Mouse (Mus musculus) megakaryocyte, embryonic 14.5 days (primary cell): ENCODE measurements around the gene Crbn.

ENCODE experiments used
- FLI1 ChIP-seq: IDR thresholded peaks from 2 replicates; pipeline ENCODE4 v1.6.1; 2012; ENCODE audit warnings: low read length, inconsistent platforms, mixed read lengths
- GATA1 ChIP-seq: IDR thresholded peaks from 3 replicates; pipeline ENCODE4 v1.6.1; 2012; ENCODE audit warnings: mixed read lengths, low read length, inconsistent platforms, borderline replicate concordance

DNA sequence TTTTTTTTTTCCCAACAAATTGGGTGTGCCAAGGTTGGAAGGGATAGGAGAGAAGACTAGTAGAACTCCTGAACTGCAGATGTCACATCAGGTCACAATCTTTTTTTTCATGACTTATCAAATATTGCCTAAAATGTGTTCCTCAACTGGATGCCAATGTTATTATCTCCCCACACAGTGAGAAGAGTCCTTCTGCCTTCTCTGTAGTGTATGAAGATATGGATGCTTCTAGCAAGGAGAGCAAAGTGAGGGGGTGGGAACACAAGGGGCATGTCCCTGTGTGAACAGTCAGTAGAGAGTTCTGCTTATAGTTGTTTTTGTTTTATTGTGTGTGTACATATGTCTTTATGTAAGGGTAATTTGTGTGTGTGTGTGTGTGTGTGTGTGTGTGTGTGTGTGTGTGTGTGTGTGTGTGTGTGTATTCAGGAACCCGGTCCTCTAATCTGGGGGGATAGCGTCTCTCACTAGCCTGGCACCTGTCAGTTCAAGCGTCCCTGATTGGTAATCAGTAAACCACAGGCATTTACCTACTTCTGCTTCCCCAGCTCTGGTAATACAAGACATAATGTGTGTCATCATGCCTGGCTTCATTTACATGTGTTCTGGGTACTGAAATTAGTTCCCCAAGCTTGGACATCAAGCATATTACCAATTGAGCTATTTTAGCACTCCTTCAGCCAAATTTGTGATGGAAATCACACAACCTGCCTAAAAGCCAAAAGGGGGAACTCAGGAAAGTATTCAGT, 39.2 kb downstream of the Crbn start:
- no peak for TF ChIP-seq GATA1
- no peak for TF ChIP-seq FLI1
